Mouse (Mus musculus) liver, embryonic 13.5 days (tissue): Measurements from ENCODE around the gene Cdc37. TPM values are rescaled to one million over a fixed set of nuclear protein-coding genes. Genes with fewer than 3 reads are reported as not detected.

ENCODE experiments used
- ATAC-seq: fragments of 200-750 bp; cut with Nextera tagmentation; 2 replicates; pipeline ENCODE4 v1.8.0; 2017; ENCODE audit warnings: low read depth, mild to moderate bottlenecking, moderate number of reproducible peaks, moderate library complexity
- DNase-seq: peaks from one replicate; pipeline ENCODE4 v3.0.0; 2022
- H3K27ac ChIP-seq: fragments of 300-500 bp; sonication (generic); 2 replicates; pipeline ENCODE4 v1.5.1; 2015; ENCODE audit warnings: moderate library complexity, mild to moderate bottlenecking, inconsistent platforms
- H3K27me3 ChIP-seq: fragments of 300-500 bp; sonication (generic); 2 replicates; pipeline ENCODE4 v1.6.1; 2015; ENCODE audit warnings: mild to moderate bottlenecking, inconsistent platforms
- H3K36me3 ChIP-seq: fragments of 300-500 bp; sonication (generic); 2 replicates; pipeline ENCODE4 v1.6.1; 2015; ENCODE audit warnings: mild to moderate bottlenecking, inconsistent platforms
- H3K4me1 ChIP-seq: fragments of 300-500 bp; sonication (generic); replicated peaks from 2 replicates; pipeline ENCODE4 v1.6.1; 2015; ENCODE audit warnings: inconsistent platforms
- H3K4me2 ChIP-seq: fragments of 300-500 bp; sonication (generic); 2 replicates; pipeline ENCODE4 v1.6.1; 2015; ENCODE audit warnings: inconsistent platforms, mild to moderate bottlenecking, moderate library complexity
- H3K4me3 ChIP-seq: fragments of 300-500 bp; sonication (generic); replicated peaks from 2 replicates; pipeline ENCODE4 v1.5.1; 2015; ENCODE audit warnings: mild to moderate bottlenecking, inconsistent platforms
- H3K9ac ChIP-seq: fragments of 300-500 bp; sonication (generic); 2 replicates; pipeline ENCODE4 v1.6.1; 2015; ENCODE audit warnings: mild to moderate bottlenecking, inconsistent platforms
- H3K9me3 ChIP-seq: fragments of 300-500 bp; sonication (generic); replicated peaks from 2 replicates; pipeline ENCODE4 v1.6.1; 2016; ENCODE audit warnings: inconsistent platforms
- WGBS: fragments of 180-500 bp; shearing (Covaris S2); methylation state at CpG from one replicate; pipeline ENCODE4 v1.1.7; 2015; ENCODE audit not compliant: insufficient replicate concordance; 5-methylcytosine and 5-hydroxymethylcytosine counted together
- polyA plus RNA-seq: library from polyadenylated mRNA; unstranded; fragments of >200 nt; fragmentation: Nextera tagmentation; extraction: Ambion mirVana; gene quantifications from 2 replicates; pipeline ENCODE4 v1.2.1, GENCODE M21; 2015

Gene Cdc37
- polyA plus RNA-seq, 1 experiment from 2014 or later = 170 TPM

GRCm38 (mm10) chr9:21114190-21114589 lies 35.6 kb downstream of the Cdc37 start:
- ATAC-seq (no peak), DNase-seq (no peak)
- WGBS = 75% methylated on average over 7 of the region's 7 CpGs
- no peak overlapping the region for H3K4me2 ChIP-seq
- H3K4me1 ChIP-seq = 0 out of 2 replicates have a peak, but pooled peaks cover 4% of the 10 kb centered on the region
- H3K9me3 ChIP-seq = no peaks in the 10 kb centered on the region
- H3K27ac ChIP-seq = no peak overlapping the region
- no peak overlapping the region for H3K9ac ChIP-seq
- no peaks in the 10 kb centered on the region for H3K36me3 ChIP-seq
- H3K4me3 ChIP-seq = no peak overlapping the region
- H3K27me3 ChIP-seq = no peaks in the 10 kb centered on the region

GRCm38 (mm10) chr9:21113751-21114150 lies 36.0 kb downstream of the Cdc37 start:
- Histone ChIP-seq H3K9me3 (no peaks in the 10 kb centered on the region), H3K4me3 (no peak overlapping the region), H3K27ac (no peak overlapping the region), H3K36me3 (no peaks in the 10 kb centered on the region), H3K9ac (no peak overlapping the region), H3K27me3 (no peaks in the 10 kb centered on the region), H3K4me1 (0 out of 2 replicates have a peak, but pooled peaks cover 4% of the 10 kb centered on the region), H3K4me2 (no peak overlapping the region)
- no peak for ATAC-seq
- 83% methylated on average over 6 of the region's 6 CpGs for WGBS
- DNase-seq = no peak

- H3K4me3 ChIP-seq = no peak overlapping the region
- H3K36me3 ChIP-seq = 0 out of 2 replicates have a peak, but pooled peaks cover 12% of the 10 kb centered on the region
- DNase-seq = no peak
- WGBS = 66% methylated on average over 23 of the region's 23 CpGs
- H3K9ac ChIP-seq = no peak overlapping the region
- peak overlapping the region; percentile 86; the same call in 1 of the 2 replicates for H3K27ac ChIP-seq
- ATAC-seq = no peak
- H3K27me3 ChIP-seq = no peaks in the 10 kb centered on the region
- H3K4me2 ChIP-seq = no peak overlapping the region
- peaks cover 49% of the 10 kb centered on the region for H3K4me1 ChIP-seq
- H3K9me3 ChIP-seq = no peaks in the 10 kb centered on the region
Measured at GRCm38 (mm10) chr9:21107607-21108237, 42.1 kb downstream of the Cdc37 start.

- H3K9me3 ChIP-seq = no peaks in the 10 kb centered on the region
- peak overlapping the region; percentile 86 for H3K27ac ChIP-seq
- ATAC-seq = peak; percentile 90
Measured at GRCm38 (mm10) chr9:21105760-21106564, 43.8 kb downstream of the Cdc37 start.

GRCm38 (mm10) chr9:21104814-21105213 lies 45.0 kb downstream of the Cdc37 start:
- H3K27me3 ChIP-seq = no peaks in the 10 kb centered on the region
- H3K4me2 ChIP-seq = no peak overlapping the region
- ATAC-seq = no peak
- H3K4me1 ChIP-seq = peaks cover 65% of the 10 kb centered on the region
- H3K9ac ChIP-seq = peak overlapping the region; percentile 37; the same call in 1 of the 2 replicates
- DNase-seq = no peak
- 80% methylated on average over 6 of the region's 6 CpGs for WGBS
- H3K9me3 ChIP-seq = no peaks in the 10 kb centered on the region
- peak overlapping the region; percentile 86 for H3K27ac ChIP-seq
- no peak overlapping the region for H3K4me3 ChIP-seq
- peaks cover 21% of the 10 kb centered on the region; the same call in 1 of the 2 replicates for H3K36me3 ChIP-seq

More at GRCm38 (mm10) chr9:21105760-21106564, 43.8 kb downstream of the Cdc37 start:
- peak; percentile 48 for DNase-seq
- Histone ChIP-seq H3K4me3 (no peak overlapping the region), H3K4me2 (peak overlapping the region; percentile 36), H3K27me3 (no peaks in the 10 kb centered on the region), H3K36me3 (peaks cover 21% of the 10 kb centered on the region; the same call in 1 of the 2 replicates), H3K9ac (peak overlapping the region; percentile 49), H3K4me1 (peaks cover 58% of the 10 kb centered on the region)
- WGBS = 38% methylated on average over 5 of the region's 5 CpGs

- no peak overlapping the region for H3K27ac ChIP-seq
- H3K4me2 ChIP-seq = no peak overlapping the region
- no peak overlapping the region for H3K9ac ChIP-seq
- 81% methylated on average over 2 of the region's 2 CpGs for WGBS
- H3K4me3 ChIP-seq = no peak overlapping the region
- no peaks in the 10 kb centered on the region for H3K9me3 ChIP-seq
- no peak for ATAC-seq
- no peaks in the 10 kb centered on the region for H3K27me3 ChIP-seq
- DNase-seq = no peak
- peaks cover 77% of the 10 kb centered on the region for H3K4me1 ChIP-seq
- H3K36me3 ChIP-seq = peaks cover 21% of the 10 kb centered on the region; the same call in 1 of the 2 replicates
Measured at GRCm38 (mm10) chr9:21102076-21102475, 47.7 kb downstream of the Cdc37 start.

- no peaks in the 10 kb centered on the region for H3K27me3 ChIP-seq
- H3K4me3 ChIP-seq = peak overlapping the region; percentile 28
- peaks cover 63% of the 10 kb centered on the region for H3K4me1 ChIP-seq
- DNase-seq (no peak), ATAC-seq (no peak)
- peaks cover 21% of the 10 kb centered on the region; the same call in 1 of the 2 replicates for H3K36me3 ChIP-seq
- peak overlapping the region; percentile 50; the same call in 1 of the 2 replicates for H3K27ac ChIP-seq
- WGBS = 20% methylated on average over 15 of the region's 15 CpGs
- H3K9ac ChIP-seq = peak overlapping the region; percentile 53
- no peaks in the 10 kb centered on the region for H3K9me3 ChIP-seq
- peak overlapping the region; percentile 46 for H3K4me2 ChIP-seq
Measured at GRCm38 (mm10) chr9:21100447-21101161, 49.2 kb downstream of the Cdc37 start.

GRCm38 (mm10) chr9:21097793-21098192 lies 52.0 kb downstream of the Cdc37 start:
- H3K27me3 ChIP-seq = no peaks in the 10 kb centered on the region
- 35% methylated on average over 8 of the region's 8 CpGs for WGBS
- H3K9me3 ChIP-seq = no peaks in the 10 kb centered on the region
- H3K9ac ChIP-seq = no peak overlapping the region
- H3K4me2 ChIP-seq = no peak overlapping the region
- peaks cover 48% of the 10 kb centered on the region for H3K4me1 ChIP-seq
- H3K27ac ChIP-seq = peak overlapping the region; percentile 5; the same call in 1 of the 2 replicates
- peaks cover 15% of the 10 kb centered on the region; the same call in 1 of the 2 replicates for H3K36me3 ChIP-seq
- ATAC-seq (no peak), DNase-seq (no peak)
- no peak overlapping the region for H3K4me3 ChIP-seq

- WGBS = 91% methylated on average over 4 of the region's 4 CpGs
- Histone ChIP-seq H3K9ac (no peak overlapping the region), H3K4me2 (no peak overlapping the region), H3K36me3 (peaks cover 5% of the 10 kb centered on the region; the same call in 1 of the 2 replicates), H3K4me1 (peaks cover 50% of the 10 kb centered on the region), H3K27ac (no peak overlapping the region), H3K9me3 (no peaks in the 10 kb centered on the region), H3K27me3 (no peaks in the 10 kb centered on the region), H3K4me3 (no peak overlapping the region)
- ATAC-seq = no peak
- DNase-seq = no peak
Measured at GRCm38 (mm10) chr9:21095958-21096357, 53.8 kb downstream of the Cdc37 start.

- H3K4me1 ChIP-seq = peaks cover 54% of the 10 kb centered on the region
- WGBS = 89% methylated on average over 9 of the region's 9 CpGs
- no peak for ATAC-seq
Measured at GRCm38 (mm10) chr9:21093423-21093822, 56.4 kb downstream of the Cdc37 start.

More at GRCm38 (mm10) chr9:21093423-21093822, 56.4 kb downstream of the Cdc37 start:
- Histone ChIP-seq H3K27me3 (no peaks in the 10 kb centered on the region), H3K27ac (no peak overlapping the region), H3K36me3 (peaks cover 29% of the 10 kb centered on the region), H3K4me2 (no peak overlapping the region), H3K4me3 (no peak overlapping the region), H3K9me3 (no peaks in the 10 kb centered on the region), H3K9ac (peak overlapping the region; percentile 13; the same call in 1 of the 2 replicates)
- no peak for DNase-seq
